Mouse (Mus musculus) forebrain, embryonic 11.5 days (tissue): ENCODE data around the gene Cd33. TPM values are rescaled to one million over a fixed set of nuclear protein-coding genes. Genes with fewer than 3 reads are reported as not detected.

Source experiments
- ATAC-seq: fragments of 200-750 bp; cut with Nextera tagmentation; replicated peaks from 2 replicates; pipeline ENCODE4 v1.8.0; 2017; ENCODE audit warnings: moderate TSS enrichment; ENCODE audit not compliant: low FRiP score
- DNase-seq: peaks from one replicate; pipeline ENCODE4 v3.0.0-alpha.2; 2017; ENCODE audit warnings: low spot score
- H3K27ac ChIP-seq: fragments of 300-500 bp; sonication (generic); 2 replicates; pipeline ENCODE4 v1.5.1; 2014; ENCODE audit warnings: low read depth, low read length
- H3K27me3 ChIP-seq: fragments of 300-500 bp; sonication (generic); 2 replicates; pipeline ENCODE4 v1.6.1; 2014; ENCODE audit warnings: mild to moderate bottlenecking, low read length, mixed read lengths; ENCODE audit not compliant: control insufficient read depth, insufficient read depth
- H3K36me3 ChIP-seq: fragments of 300-500 bp; sonication (generic); 2 replicates; pipeline ENCODE4 v1.6.1; 2014; ENCODE audit warnings: mild to moderate bottlenecking, low read length, moderate library complexity, mixed read lengths; ENCODE audit not compliant: control insufficient read depth, insufficient read depth
- H3K4me1 ChIP-seq: fragments of 300-500 bp; sonication (generic); replicated peaks from 2 replicates; pipeline ENCODE4 v1.6.1; 2014; ENCODE audit warnings: low read length, mixed read lengths; ENCODE audit not compliant: control insufficient read depth, insufficient read depth
- H3K4me2 ChIP-seq: fragments of 300-500 bp; sonication (generic); 2 replicates; pipeline ENCODE4 v1.6.1; 2014; ENCODE audit warnings: low read depth, mild to moderate bottlenecking, low read length, moderate library complexity, mixed read lengths; ENCODE audit not compliant: severe bottlenecking
- H3K4me3 ChIP-seq: fragments of 300-500 bp; sonication (generic); 2 replicates; pipeline ENCODE4 v1.5.1; 2014; ENCODE audit warnings: low read depth, low read length
- H3K9ac ChIP-seq: fragments of 300-500 bp; sonication (generic); 2 replicates; pipeline ENCODE4 v1.6.1; 2014; ENCODE audit warnings: low read length
- H3K9me3 ChIP-seq: fragments of 300-500 bp; sonication (generic); 2 replicates; pipeline ENCODE4 v1.6.1; 2016; ENCODE audit warnings: low read length, mixed read lengths; ENCODE audit not compliant: control insufficient read depth
- WGBS: fragments of 180-500 bp; shearing (Covaris S2); extraction: QIAGEN DNeasy Blood & Tissue Kit; methylation state at CpG from one replicate; pipeline ENCODE4 v1.1.7; 2014; 5-methylcytosine and 5-hydroxymethylcytosine counted together
- polyA plus RNA-seq: library from polyadenylated mRNA; unstranded; fragments of >200 nt; fragmentation: Nextera tagmentation; extraction: Ambion mirVana; gene quantifications from 2 replicates; pipeline ENCODE4 v1.2.1, GENCODE M21; 2014

Cd33 gene
- polyA plus RNA-seq, 1 experiment from 2014 or later, result 0.71 TPM

DNA sequence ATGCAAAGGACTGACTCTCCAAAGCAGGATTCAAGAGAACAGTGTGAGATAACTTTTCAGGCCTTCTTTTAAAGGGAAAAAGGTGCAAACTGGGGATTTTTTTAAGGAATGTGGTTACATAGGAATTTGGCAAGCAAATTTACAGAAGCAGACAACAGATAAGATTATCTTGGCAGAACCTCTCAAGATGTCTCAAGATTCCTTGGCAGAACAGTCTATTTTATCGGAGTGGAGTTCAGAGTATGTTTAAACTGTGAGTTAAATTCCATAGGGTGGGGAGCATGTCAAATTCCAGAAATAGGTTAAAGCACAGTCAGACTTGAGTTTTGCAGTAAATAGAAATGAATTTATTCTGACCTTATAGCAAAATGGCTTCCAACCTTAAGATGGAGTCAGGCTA, 12.7 kb upstream of the Cd33 start:
- no peaks in the 10 kb centered on the region for H3K36me3 ChIP-seq
- no peaks in the 10 kb centered on the region for H3K27me3 ChIP-seq
- no peaks in the 10 kb centered on the region for H3K4me1 ChIP-seq
- ATAC-seq (no peak), DNase-seq (no peak)
- 91% methylated on average over 1 of the region's 1 CpGs for WGBS
- H3K4me2 ChIP-seq, result no peak overlapping the region
- H3K4me3 ChIP-seq, result no peak overlapping the region
- H3K27ac ChIP-seq, result no peak overlapping the region
- H3K9ac ChIP-seq, result no peak overlapping the region
- no peaks in the 10 kb centered on the region for H3K9me3 ChIP-seq

DNA sequence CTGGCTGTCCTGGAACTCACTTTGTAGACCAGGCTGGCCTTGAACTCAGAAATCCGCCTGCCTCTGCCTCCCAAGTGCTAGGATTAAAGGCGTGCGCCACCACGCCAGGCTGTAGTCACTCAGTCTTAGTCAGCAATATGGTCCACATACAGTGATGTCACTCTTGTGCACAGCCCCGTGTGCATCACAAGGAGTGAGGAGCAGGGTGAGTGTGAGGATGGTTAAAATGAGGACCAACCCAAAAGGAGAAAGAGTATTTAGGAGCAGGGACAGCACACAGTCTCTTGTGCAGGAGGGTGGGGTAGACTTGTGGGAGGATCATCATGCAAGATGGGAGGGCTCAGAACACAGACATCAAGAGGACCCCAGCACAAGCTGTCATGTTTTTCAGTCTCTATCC, 11.1 kb upstream of the Cd33 start:
- no peak overlapping the region for H3K9ac ChIP-seq

GRCm38 (mm10) chr7:43554550-43554949, 10.3 kb upstream of the Cd33 start:
- DNase-seq, result no peak
- no peak for ATAC-seq
- H3K9ac ChIP-seq, result no peak overlapping the region
- 69% methylated on average over 3 of the region's 3 CpGs for WGBS
- no peaks in the 10 kb centered on the region for H3K36me3 ChIP-seq
- no peaks in the 10 kb centered on the region for H3K27me3 ChIP-seq
- no peaks in the 10 kb centered on the region for H3K4me1 ChIP-seq
- H3K9me3 ChIP-seq, result no peaks in the 10 kb centered on the region
- H3K27ac ChIP-seq, result no peak overlapping the region
- no peak overlapping the region for H3K4me2 ChIP-seq
- no peak overlapping the region for H3K4me3 ChIP-seq

More for the DNA sequence above, 11.1 kb upstream of the Cd33 start:
- H3K9me3 ChIP-seq, result no peaks in the 10 kb centered on the region
- H3K27ac ChIP-seq, result no peak overlapping the region
- DNase-seq (no peak), ATAC-seq (no peak)
- H3K36me3 ChIP-seq, result no peaks in the 10 kb centered on the region
- 94% methylated on average over 5 of the region's 5 CpGs for WGBS
- H3K4me3 ChIP-seq, result no peak overlapping the region
- H3K27me3 ChIP-seq, result no peaks in the 10 kb centered on the region
- no peaks in the 10 kb centered on the region for H3K4me1 ChIP-seq
- H3K4me2 ChIP-seq, result no peak overlapping the region

- H3K9ac ChIP-seq, result no peak overlapping the region
- H3K9me3 ChIP-seq, result no peaks in the 10 kb centered on the region
- 86% methylated on average over 4 of the region's 4 CpGs for WGBS
- H3K4me1 ChIP-seq, result no peaks in the 10 kb centered on the region
- no peaks in the 10 kb centered on the region for H3K27me3 ChIP-seq
- DNase-seq (no peak), ATAC-seq (no peak)
- no peaks in the 10 kb centered on the region for H3K36me3 ChIP-seq
- no peak overlapping the region for H3K4me2 ChIP-seq
- H3K4me3 ChIP-seq, result no peak overlapping the region
- no peak overlapping the region for H3K27ac ChIP-seq
Measured at GRCm38 (mm10) chr7:43553153-43553552, 8.9 kb upstream of the Cd33 start.

DNA sequence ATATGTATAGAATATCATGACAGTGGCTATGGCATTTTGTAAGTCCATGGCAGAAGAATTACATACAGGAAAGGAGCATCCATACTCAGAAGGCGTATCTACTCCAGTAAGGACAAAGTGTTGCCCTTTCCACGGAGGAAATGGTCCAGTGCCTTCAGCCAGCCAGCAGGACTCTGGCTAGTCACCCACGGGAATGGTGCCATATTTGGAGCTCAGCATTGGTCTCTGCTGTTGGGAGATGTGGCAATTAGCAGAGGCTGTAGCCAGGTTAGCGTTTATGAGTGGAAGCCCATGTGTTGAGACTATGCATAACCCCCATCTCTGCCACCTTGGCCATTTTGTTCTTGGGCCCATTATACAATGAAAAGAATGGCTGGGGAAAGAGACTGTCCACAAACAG, 4.0 kb upstream of the Cd33 start:
- Histone ChIP-seq H3K36me3 (no peaks in the 10 kb centered on the region), H3K27ac (no peak overlapping the region), H3K4me1 (no peaks in the 10 kb centered on the region), H3K9me3 (no peaks in the 10 kb centered on the region), H3K4me3 (no peak overlapping the region), H3K4me2 (no peak overlapping the region), H3K27me3 (no peaks in the 10 kb centered on the region), H3K9ac (no peak overlapping the region)
- ATAC-seq (no peak), DNase-seq (no peak)
- WGBS, result 74% methylated on average over 4 of the region's 4 CpGs

DNA sequence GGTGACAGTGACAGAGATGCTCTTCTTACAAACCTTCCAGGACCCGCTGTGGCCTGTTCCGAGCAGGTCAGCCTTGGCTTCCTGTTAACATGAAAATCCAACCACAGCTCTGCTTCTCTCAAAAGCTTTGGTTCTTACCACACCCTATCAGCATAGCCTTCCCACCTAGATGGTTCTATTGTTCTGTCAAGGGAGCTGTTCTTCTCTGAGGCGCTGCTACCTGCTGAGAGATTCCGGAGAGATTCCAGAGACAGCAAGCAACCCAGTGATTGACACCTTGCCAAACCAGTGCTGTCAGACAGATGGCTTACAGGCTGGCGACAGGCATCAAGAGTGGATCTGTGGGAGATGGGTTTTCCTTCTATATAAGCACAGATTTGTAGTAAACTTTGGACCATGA, 3.4 kb upstream of the Cd33 start:
- no peak overlapping the region for H3K9ac ChIP-seq
- no peak overlapping the region for H3K27ac ChIP-seq
- no peak overlapping the region for H3K4me3 ChIP-seq
- no peak for ATAC-seq
- H3K4me1 ChIP-seq, result no peaks in the 10 kb centered on the region
- H3K36me3 ChIP-seq, result no peaks in the 10 kb centered on the region
- H3K27me3 ChIP-seq, result no peaks in the 10 kb centered on the region
- H3K9me3 ChIP-seq, result no peaks in the 10 kb centered on the region
- WGBS, result 35% methylated on average over 5 of the region's 5 CpGs
- DNase-seq, result no peak
- H3K4me2 ChIP-seq, result no peak overlapping the region

GRCm38 (mm10) chr7:43545656-43546545, 1.7 kb upstream of the Cd33 start:
- no peak overlapping the region for H3K27ac ChIP-seq
- no peak for DNase-seq
- 77% methylated on average over 7 of the region's 7 CpGs for WGBS
- H3K36me3 ChIP-seq, result no peaks in the 10 kb centered on the region
- H3K9ac ChIP-seq, result no peak overlapping the region
- H3K9me3 ChIP-seq, result no peaks in the 10 kb centered on the region
- no peak overlapping the region for H3K4me3 ChIP-seq
- no peak for ATAC-seq
- H3K4me2 ChIP-seq, result no peak overlapping the region
- H3K4me1 ChIP-seq, result no peaks in the 10 kb centered on the region
- no peaks in the 10 kb centered on the region for H3K27me3 ChIP-seq

- ATAC-seq (no peak), DNase-seq (no peak)
- Histone ChIP-seq H3K27me3 (no peaks in the 10 kb centered on the region), H3K27ac (no peak overlapping the region), H3K4me3 (no peak overlapping the region), H3K9me3 (no peaks in the 10 kb centered on the region), H3K4me2 (no peak overlapping the region), H3K9ac (no peak overlapping the region), H3K36me3 (no peaks in the 10 kb centered on the region), H3K4me1 (no peaks in the 10 kb centered on the region)
- 73% methylated on average over 4 of the region's 4 CpGs for WGBS
Measured at GRCm38 (mm10) chr7:43538524-43538923, 5.7 kb downstream of the Cd33 start.

GRCm38 (mm10) chr7:43532936-43533505, 11.2 kb downstream of the Cd33 start:
- 87% methylated on average over 9 of the region's 9 CpGs for WGBS

More at GRCm38 (mm10) chr7:43532936-43533505, 11.2 kb downstream of the Cd33 start:
- Histone ChIP-seq H3K9me3 (no peaks in the 10 kb centered on the region), H3K27ac (no peak overlapping the region), H3K27me3 (no peaks in the 10 kb centered on the region), H3K4me3 (no peak overlapping the region), H3K9ac (no peak overlapping the region), H3K4me1 (no peaks in the 10 kb centered on the region), H3K4me2 (no peak overlapping the region), H3K36me3 (no peaks in the 10 kb centered on the region)
- no peak for DNase-seq
- no peak for ATAC-seq
